Mouse (Mus musculus): ENCODE data around the gene Ccdc14.

DNA sequence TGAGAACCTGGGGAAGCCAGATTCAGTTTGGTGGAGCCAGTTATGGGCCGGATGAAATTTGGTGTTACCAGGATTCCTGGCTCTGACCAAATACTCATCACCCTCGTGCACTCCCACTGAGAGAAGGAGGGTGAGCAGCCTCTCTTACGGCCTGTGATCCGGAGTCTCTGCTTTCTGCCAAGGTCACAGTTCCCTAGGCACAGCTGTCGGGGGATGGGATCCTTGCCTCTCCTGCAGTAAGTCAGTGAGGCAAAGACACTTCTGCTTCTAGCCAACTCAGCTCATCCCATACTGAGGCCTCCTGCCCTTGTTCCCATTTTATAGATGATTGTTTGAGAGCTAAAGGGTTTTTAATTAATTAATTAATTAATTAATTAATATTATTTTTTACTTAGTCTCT is 67.8 kb downstream of the Ccdc14 start:
- TF ChIP-seq POLR2A (IDR thresholded peaks at IDR 0.05; ENCODE audit: control insufficient read depth, low read depth, low read length) (no peak), CTCF (IDR thresholded peaks at IDR 0.05; ENCODE audit: control insufficient read depth, insufficient read depth, insufficient replicate concordance, low read depth, low read length) (no peak)

Measured in testis, adult 2 months (tissue).